Mouse (Mus musculus): ENCODE measurements around the gene Trp53i13. TPM values are rescaled to one million over a fixed set of nuclear protein-coding genes. Genes with fewer than 3 reads are reported as not detected.
A peak's percentile ranks its signal among the peaks of the same experiment; 100 is the strongest.

Trp53i13 gene
- total RNA-seq, 1 experiment = 18.4 TPM

GRCm38 (mm10) chr11:77501971-77502370 is 13.8 kb downstream of the Trp53i13 start:
- no peak for DNase-seq (ENCODE audit: low read depth, low spot score)
- Histone ChIP-seq H3K4me1 (ENCODE audit: control insufficient read depth in 2 of 2, insufficient read depth in 2 of 2, low read length in 2 of 2, poor library complexity in 1 of 2) (peaks cover 5 to 48% of the 10 kb centered on the region in 2 experiments; a peak in 3 of 4 replicates), H3K9ac (ENCODE audit: insufficient read depth, low read depth, low read length, poor library complexity, severe bottlenecking) (no peak overlapping the region), H3K9me3 (ENCODE audit: control insufficient read depth, insufficient read depth, low read depth, low read length) (no peaks in the 10 kb centered on the region), H3K27ac (ENCODE audit: insufficient read depth, low read depth, low read length, poor library complexity, severe bottlenecking) (no peak overlapping the region), H3K4me3 (ENCODE audit: insufficient read depth in 1 of 2, low read depth in 1 of 2, low read length in 2 of 2, poor library complexity in 1 of 2, severe bottlenecking in 1 of 2) (no peak overlapping the region), H3K36me3 (ENCODE audit: control insufficient read depth, insufficient read depth, low read length, poor library complexity, severe bottlenecking) (peaks cover 69% of the 10 kb centered on the region)
- TF ChIP-seq CHD2 (IDR thresholded peaks at IDR 0.05; ENCODE audit: low read depth, low read length) (no peak), HCFC1 (IDR thresholded peaks at IDR 0.05; ENCODE audit: borderline replicate concordance, insufficient read depth, low read length) (no peak), MAFK (IDR thresholded peaks at IDR 0.05; ENCODE audit: insufficient read depth, low read depth, low read length) (no peak), ZNF384 (IDR thresholded peaks at IDR 0.05; ENCODE audit: low read depth, low read length) (no peak), ZC3H11A (IDR thresholded peaks at IDR 0.05; ENCODE audit: borderline replicate concordance, low read depth, low read length) (no peak)
- in situ Hi-C loops (cut with MboI; ENCODE audit: low sequenced_read_pairs in 2 of 2, unreplicated experiment in 2 of 2) = no loop called here

- no peak overlapping the region for H3K9ac ChIP-seq (ENCODE audit: insufficient read depth, low read depth, low read length, poor library complexity, severe bottlenecking)
- TF ChIP-seq HCFC1 (IDR thresholded peaks at IDR 0.05; ENCODE audit: borderline replicate concordance, insufficient read depth, low read length) (no peak), ZNF384 (IDR thresholded peaks at IDR 0.05; ENCODE audit: low read depth, low read length) (no peak), MAFK (IDR thresholded peaks at IDR 0.05; ENCODE audit: insufficient read depth, low read depth, low read length) (no peak), CHD2 (IDR thresholded peaks at IDR 0.05; ENCODE audit: low read depth, low read length) (no peak), ZC3H11A (IDR thresholded peaks at IDR 0.05; ENCODE audit: borderline replicate concordance, low read depth, low read length) (no peak)
- peak overlapping the region; percentile 32; the same call in 1 of the 2 replicates for H3K27ac ChIP-seq (ENCODE audit: insufficient read depth, low read depth, low read length, poor library complexity, severe bottlenecking)
- in situ Hi-C loops (cut with MboI; ENCODE audit: low sequenced_read_pairs in 2 of 2, unreplicated experiment in 2 of 2) = no loop called here
- H3K36me3 ChIP-seq (ENCODE audit: control insufficient read depth, insufficient read depth, low read length, poor library complexity, severe bottlenecking) = peaks cover 63% of the 10 kb centered on the region
- H3K4me3 ChIP-seq (ENCODE audit: insufficient read depth in 1 of 2, low read depth in 1 of 2, low read length in 2 of 2, poor library complexity in 1 of 2, severe bottlenecking in 1 of 2) = no peak overlapping the region
- H3K9me3 ChIP-seq (ENCODE audit: control insufficient read depth, insufficient read depth, low read depth, low read length) = no peaks in the 10 kb centered on the region
- no peak for DNase-seq (ENCODE audit: low read depth, low spot score)
- peaks cover 5 to 44% of the 10 kb centered on the region in 2 experiments; a peak in 3 of 4 replicates for H3K4me1 ChIP-seq (ENCODE audit: control insufficient read depth in 2 of 2, insufficient read depth in 2 of 2, low read length in 2 of 2, poor library complexity in 1 of 2)
Observed at GRCm38 (mm10) chr11:77501392-77501791, 14.4 kb downstream of the Trp53i13 start.

GRCm38 (mm10) chr11:77500361-77501325 is 15.1 kb downstream of the Trp53i13 start:
- H3K4me3 ChIP-seq (ENCODE audit: insufficient read depth in 1 of 2, low read depth in 1 of 2, low read length in 2 of 2, poor library complexity in 1 of 2, severe bottlenecking in 1 of 2) = no peak overlapping the region
- in situ Hi-C loops (cut with MboI; ENCODE audit: low sequenced_read_pairs in 2 of 2, unreplicated experiment in 2 of 2) = no loop called here
- H3K9ac ChIP-seq (ENCODE audit: insufficient read depth, low read depth, low read length, poor library complexity, severe bottlenecking) = no peak overlapping the region
- no peak for TF ChIP-seq CHD2 (IDR thresholded peaks at IDR 0.05; ENCODE audit: low read depth, low read length)
- DNase-seq (ENCODE audit: low read depth, low spot score) = no peak
- H3K36me3 ChIP-seq (ENCODE audit: control insufficient read depth, insufficient read depth, low read length, poor library complexity, severe bottlenecking) = peaks cover 55% of the 10 kb centered on the region
- peak overlapping the region; percentile 32 for H3K27ac ChIP-seq (ENCODE audit: insufficient read depth, low read depth, low read length, poor library complexity, severe bottlenecking)
- H3K9me3 ChIP-seq (ENCODE audit: control insufficient read depth, insufficient read depth, low read depth, low read length) = no peaks in the 10 kb centered on the region
- peaks cover 8 to 46% of the 10 kb centered on the region in 2 experiments; a peak in 3 of 4 replicates for H3K4me1 ChIP-seq (ENCODE audit: control insufficient read depth in 2 of 2, insufficient read depth in 2 of 2, low read length in 2 of 2, poor library complexity in 1 of 2)

GRCm38 (mm10) chr11:77499354-77499753 is 16.4 kb downstream of the Trp53i13 start:
- Histone ChIP-seq H3K4me3 (ENCODE audit: insufficient read depth in 1 of 2, low read depth in 1 of 2, low read length in 2 of 2, poor library complexity in 1 of 2, severe bottlenecking in 1 of 2) (no peak overlapping the region), H3K27ac (ENCODE audit: insufficient read depth, low read depth, low read length, poor library complexity, severe bottlenecking) (no peak overlapping the region), H3K9me3 (ENCODE audit: control insufficient read depth, insufficient read depth, low read depth, low read length) (no peaks in the 10 kb centered on the region), H3K4me1 (ENCODE audit: control insufficient read depth in 2 of 2, insufficient read depth in 2 of 2, low read length in 2 of 2, poor library complexity in 1 of 2) (peaks cover 13 to 55% of the 10 kb centered on the region in 2 experiments), H3K36me3 (ENCODE audit: control insufficient read depth, insufficient read depth, low read length, poor library complexity, severe bottlenecking) (peaks cover 42% of the 10 kb centered on the region), H3K9ac (ENCODE audit: insufficient read depth, low read depth, low read length, poor library complexity, severe bottlenecking) (no peak overlapping the region)
- in situ Hi-C loops (cut with MboI; ENCODE audit: low sequenced_read_pairs in 2 of 2, unreplicated experiment in 2 of 2) = no loop called here
- TF ChIP-seq ZNF384 (IDR thresholded peaks at IDR 0.05; ENCODE audit: low read depth, low read length) (no peak), ZC3H11A (IDR thresholded peaks at IDR 0.05; ENCODE audit: borderline replicate concordance, low read depth, low read length) (no peak), MAFK (IDR thresholded peaks at IDR 0.05; ENCODE audit: insufficient read depth, low read depth, low read length) (no peak), HCFC1 (IDR thresholded peaks at IDR 0.05; ENCODE audit: borderline replicate concordance, insufficient read depth, low read length) (no peak), CHD2 (IDR thresholded peaks at IDR 0.05; ENCODE audit: low read depth, low read length) (no peak)
- no peak for DNase-seq (ENCODE audit: low read depth, low spot score)
